Mouse (Mus musculus) lung, postnatal 4 days (tissue): Measurements from ENCODE around the gene Pex16.

Experiments
- DNase-seq, 2 experiments: peaks; one replicate each; pipeline ENCODE4 v3.0.0; 2021

The Pex16 gene

GRCm38 (mm10) chr2:92423702-92424461, 49.4 kb downstream of the Pex16 start:
- peak; percentile 94 to 96 for DNase-seq

DNA sequence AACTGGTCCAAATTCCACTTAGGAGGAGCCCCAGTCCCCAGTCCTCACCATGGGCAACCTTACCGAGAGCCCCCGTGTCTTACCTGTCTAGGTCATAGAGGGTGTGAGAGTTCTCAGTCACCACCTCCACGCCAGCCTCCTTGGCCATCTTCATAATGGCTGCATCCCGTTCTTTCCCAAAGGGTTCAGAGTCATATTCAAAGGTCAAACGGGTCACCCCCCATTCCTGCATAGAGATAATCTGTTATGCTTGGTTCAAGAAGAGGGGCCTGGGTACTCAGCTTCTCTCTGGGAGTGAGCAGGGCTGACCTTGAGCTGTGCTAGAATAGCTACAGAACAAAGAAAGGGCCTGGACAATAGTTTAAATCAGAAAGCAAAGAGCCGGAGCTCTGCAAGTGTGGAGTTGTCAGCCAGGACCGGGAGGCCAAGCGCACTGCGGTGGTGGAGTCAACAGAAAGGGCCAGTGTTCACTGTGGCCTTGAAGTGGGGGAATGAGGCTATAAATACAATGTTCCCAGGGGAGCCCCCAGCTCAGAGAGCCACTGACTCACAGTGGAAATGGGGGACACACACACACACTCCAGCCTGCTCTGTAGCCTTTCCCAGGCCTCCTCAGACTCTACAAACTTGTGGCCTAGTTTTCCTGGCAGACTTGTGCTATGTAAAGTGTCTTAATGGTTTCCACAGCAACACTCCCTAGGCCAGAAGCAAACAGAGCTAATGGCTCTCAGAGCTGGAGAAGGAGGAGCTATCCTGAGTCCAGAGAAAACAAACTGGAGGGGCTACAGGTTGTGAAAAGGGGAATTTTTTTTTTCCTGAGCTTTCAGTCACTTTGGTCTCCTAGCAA, 50.2 kb downstream of the Pex16 start:
- peak; percentile 63 to 72 for DNase-seq

GRCm38 (mm10) chr2:92425366-92425765, 50.9 kb downstream of the Pex16 start:
- peak in 1 of 2 experiments; percentile 15 for DNase-seq

GRCm38 (mm10) chr2:92426426-92426825, 52.0 kb downstream of the Pex16 start:
- peak; percentile 54 to 70 for DNase-seq

DNA sequence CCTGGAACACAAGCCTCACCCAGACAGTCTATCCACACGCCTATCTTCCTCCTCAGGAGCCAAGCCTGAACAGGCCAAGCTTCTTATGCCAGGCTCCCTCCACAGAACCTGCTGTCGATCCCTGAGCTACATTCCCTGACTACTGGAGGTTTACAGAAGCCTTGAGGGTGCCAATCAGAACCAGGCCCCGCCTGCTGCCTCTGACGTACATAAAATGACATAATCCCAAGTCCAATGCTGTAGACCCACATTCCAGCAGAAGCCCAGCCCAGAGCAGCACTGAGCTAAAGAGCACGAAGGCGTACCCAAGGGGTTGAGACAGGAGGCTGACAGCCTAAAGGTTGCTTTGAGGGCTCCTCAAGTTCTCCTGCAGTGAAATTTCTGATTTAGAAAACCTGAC, 53.4 kb downstream of the Pex16 start:
- DNase-seq, result peak; percentile 90 to 92

- DNase-seq, result no peak
Measured at GRCm38 (mm10) chr2:92430089-92430488, 55.6 kb downstream of the Pex16 start.
